Mouse (Mus musculus): ENCODE results near the gene Abcd1. TPM values are rescaled to one million over a fixed set of nuclear protein-coding genes. Genes with fewer than 3 reads are reported as not detected.

The Abcd1 gene
- polyA plus RNA-seq, 1 experiment from 2014 or later: 34.7 TPM

DNA sequence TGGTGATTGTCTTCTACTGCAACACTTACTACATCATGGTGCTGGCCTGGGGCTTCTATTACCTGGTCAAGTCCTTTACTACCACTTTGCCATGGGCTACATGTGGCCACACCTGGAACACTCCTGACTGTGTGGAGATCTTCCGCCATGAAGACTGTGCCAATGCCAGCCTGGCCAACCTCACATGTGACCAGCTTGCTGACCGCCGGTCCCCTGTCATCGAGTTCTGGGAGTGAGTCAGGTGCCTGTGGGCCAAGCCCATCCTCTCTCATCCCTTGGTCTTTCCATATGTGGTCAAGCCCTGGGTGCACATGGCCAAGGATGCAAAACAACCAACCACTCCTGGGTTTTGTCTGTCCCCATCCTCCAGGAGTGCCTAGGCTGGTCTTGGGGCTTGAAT is 39.7 kb upstream of the Abcd1 start:
- Histone ChIP-seq H3K27ac (ENCODE audit: low read length) (no peak overlapping the region), H3K9ac (replicated peaks; ENCODE audit: low read depth) (no peak overlapping the region), H3K4me3 (ENCODE audit: low read depth, low read length) (no peak overlapping the region), H3K27me3 (replicated peaks; ENCODE audit: insufficient read depth, low read length) (no peaks in the 10 kb centered on the region), H3K4me2 (replicated peaks; ENCODE audit: low read depth, low read length) (no peak overlapping the region), H3K4me1 (ENCODE audit: insufficient read depth, low read depth, low read length) (no peaks in the 10 kb centered on the region), H3K36me3 (ENCODE audit: insufficient read depth, low read length) (no peaks in the 10 kb centered on the region), H3K9me3 (ENCODE audit: low read length) (no peaks in the 10 kb centered on the region)
- ATAC-seq (no peak), DNase-seq (ENCODE audit: low spot score) (no peak)
- WGBS: 96% methylated on average over 4 of the region's 4 CpGs
- no peak for TF ChIP-seq CTCF (IDR thresholded peaks at IDR 0.05)
- TF ChIP-seq EP300 (IDR thresholded peaks at IDR 0.05): no peak

DNA sequence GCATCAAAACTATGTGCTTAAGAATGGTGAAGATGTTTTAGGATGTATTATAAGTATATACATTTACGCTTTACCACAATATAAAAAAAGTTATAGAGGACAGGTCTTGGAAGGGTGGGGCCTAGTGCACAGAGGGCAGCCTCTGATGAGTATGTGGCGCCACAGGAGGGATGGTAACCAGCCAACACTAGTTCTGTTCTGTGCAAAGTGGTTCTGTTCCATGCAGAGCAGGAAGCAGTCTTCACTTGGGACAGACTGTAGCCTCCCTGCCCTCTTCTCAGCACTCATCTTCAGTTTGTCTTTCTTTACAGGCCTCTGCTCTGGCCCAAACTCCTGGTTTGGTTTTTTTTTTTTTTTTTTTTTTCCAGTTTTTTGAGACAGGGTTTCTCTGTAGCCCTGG is 32.2 kb upstream of the Abcd1 start:
- Histone ChIP-seq H3K9ac (replicated peaks; ENCODE audit: low read depth) (no peak overlapping the region), H3K27ac (ENCODE audit: low read length) (no peak overlapping the region), H3K4me2 (replicated peaks; ENCODE audit: low read depth, low read length) (no peak overlapping the region), H3K4me3 (ENCODE audit: low read depth, low read length) (no peak overlapping the region), H3K36me3 (ENCODE audit: insufficient read depth, low read length) (no peaks in the 10 kb centered on the region), H3K9me3 (ENCODE audit: low read length) (no peaks in the 10 kb centered on the region), H3K4me1 (ENCODE audit: insufficient read depth, low read depth, low read length) (no peaks in the 10 kb centered on the region), H3K27me3 (replicated peaks; ENCODE audit: insufficient read depth, low read length) (no peaks in the 10 kb centered on the region)
- DNase-seq (ENCODE audit: low spot score) (no peak), ATAC-seq (no peak)
- 92% methylated on average over 2 of the region's 2 CpGs for WGBS
- no peak for TF ChIP-seq CTCF (IDR thresholded peaks at IDR 0.05)
- no peak for TF ChIP-seq EP300 (IDR thresholded peaks at IDR 0.05)

DNA sequence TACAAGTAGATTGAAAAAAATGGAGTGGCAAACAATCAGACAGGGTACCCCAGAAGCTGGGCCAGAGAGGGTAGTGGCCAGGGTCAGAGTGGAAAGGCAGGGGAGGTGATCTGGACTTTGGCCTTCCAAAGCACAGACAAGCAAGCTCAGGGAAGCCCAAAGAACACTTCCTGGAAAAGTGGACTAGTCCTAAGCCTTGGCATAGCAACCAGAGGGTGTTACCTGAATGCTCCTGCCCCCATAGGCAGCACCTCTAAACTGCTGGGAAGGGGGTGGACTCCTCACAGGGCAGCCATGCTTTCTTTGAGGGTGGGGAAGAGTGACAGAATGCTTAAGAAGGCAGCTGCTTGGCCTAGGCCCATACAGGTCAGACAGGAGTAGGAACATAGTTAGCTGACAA is 31.4 kb upstream of the Abcd1 start:
- no peak for ATAC-seq
- DNase-seq (ENCODE audit: low spot score): no peak

DNA sequence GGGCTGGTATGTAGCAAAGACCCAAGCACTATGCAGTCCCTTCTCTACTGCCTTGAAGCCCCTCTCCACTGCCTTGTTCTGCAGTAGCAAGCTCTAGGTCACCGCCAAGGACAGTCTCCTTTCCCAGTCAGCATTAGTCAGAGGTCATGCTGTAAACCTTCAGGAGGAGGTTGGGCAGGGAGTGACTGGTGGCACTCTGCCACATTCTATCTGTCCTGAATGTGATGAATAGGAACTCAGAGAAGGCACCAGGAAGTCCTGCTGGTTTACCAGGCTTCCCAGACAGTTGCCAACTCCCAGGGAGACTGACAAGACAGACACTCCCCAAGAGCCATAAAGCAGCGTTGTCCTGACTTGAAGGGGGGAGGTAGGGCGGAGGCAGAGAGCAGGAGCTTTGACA is 30.8 kb upstream of the Abcd1 start:
- no peaks in the 10 kb centered on the region for H3K9me3 ChIP-seq (ENCODE audit: low read length)
- 51% methylated on average over 2 of the region's 3 CpGs for WGBS
- no peaks in the 10 kb centered on the region for H3K27me3 ChIP-seq (replicated peaks; ENCODE audit: insufficient read depth, low read length)
- DNase-seq (ENCODE audit: low spot score) (no peak), ATAC-seq (no peak; the same call in 1 of the 2 replicates)
- H3K9ac ChIP-seq (replicated peaks; ENCODE audit: low read depth): no peak overlapping the region
- no peaks in the 10 kb centered on the region for H3K36me3 ChIP-seq (ENCODE audit: insufficient read depth, low read length)
- H3K27ac ChIP-seq (ENCODE audit: low read length): no peak overlapping the region
- H3K4me2 ChIP-seq (replicated peaks; ENCODE audit: low read depth, low read length): no peak overlapping the region
- H3K4me1 ChIP-seq (ENCODE audit: insufficient read depth, low read depth, low read length): no peaks in the 10 kb centered on the region
- H3K4me3 ChIP-seq (ENCODE audit: low read depth, low read length): no peak overlapping the region
- no peak for TF ChIP-seq EP300 (IDR thresholded peaks at IDR 0.05)
- no peak for TF ChIP-seq CTCF (IDR thresholded peaks at IDR 0.05)

More for the DNA sequence above, 31.4 kb upstream of the Abcd1 start:
- Histone ChIP-seq H3K4me1 (ENCODE audit: insufficient read depth, low read depth, low read length) (no peaks in the 10 kb centered on the region), H3K9me3 (ENCODE audit: low read length) (no peaks in the 10 kb centered on the region), H3K9ac (replicated peaks; ENCODE audit: low read depth) (no peak overlapping the region), H3K36me3 (ENCODE audit: insufficient read depth, low read length) (no peaks in the 10 kb centered on the region), H3K4me3 (ENCODE audit: low read depth, low read length) (no peak overlapping the region), H3K4me2 (replicated peaks; ENCODE audit: low read depth, low read length) (no peak overlapping the region), H3K27me3 (replicated peaks; ENCODE audit: insufficient read depth, low read length) (no peaks in the 10 kb centered on the region), H3K27ac (ENCODE audit: low read length) (no peak overlapping the region)
- TF ChIP-seq EP300 (IDR thresholded peaks at IDR 0.05): no peak
- TF ChIP-seq CTCF (IDR thresholded peaks at IDR 0.05): no peak

DNA sequence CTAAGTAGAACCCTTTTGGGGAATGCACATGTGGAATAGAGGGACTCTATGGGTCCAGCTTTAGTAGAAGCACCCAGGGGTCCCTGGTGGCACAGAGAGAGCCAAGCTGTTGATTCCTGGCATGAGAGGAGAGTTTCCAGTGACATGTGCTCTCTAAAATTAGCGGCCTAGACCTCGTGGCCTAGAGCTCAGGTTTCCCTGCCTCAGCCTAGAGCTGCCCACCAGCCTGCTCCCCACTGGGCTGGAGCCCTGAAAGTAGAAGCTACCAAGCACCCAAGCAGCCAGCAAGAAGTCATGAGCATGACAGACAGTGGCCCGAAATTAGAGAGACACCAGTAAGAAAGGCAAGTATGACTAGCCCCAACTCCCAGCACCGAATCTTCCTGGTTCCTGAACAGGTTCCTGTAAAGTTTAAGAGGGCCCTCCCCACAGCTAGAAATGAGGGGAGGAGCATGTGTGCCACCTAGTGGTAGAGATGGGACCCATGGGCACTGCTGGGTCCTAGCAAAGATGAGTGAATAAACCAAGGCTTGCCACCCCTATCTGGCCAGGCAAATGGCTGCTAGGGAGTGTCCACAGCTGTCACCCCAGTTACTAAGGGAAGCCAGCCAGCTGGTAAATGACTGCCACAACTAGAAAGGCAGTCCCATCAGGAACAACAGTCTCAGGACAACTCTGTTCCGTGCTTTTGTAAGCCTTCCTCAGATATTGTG is 25.3 kb upstream of the Abcd1 start:
- Histone ChIP-seq H3K36me3 (ENCODE audit: insufficient read depth, low read length) (no peaks in the 10 kb centered on the region), H3K9ac (replicated peaks; ENCODE audit: low read depth) (no peak overlapping the region), H3K4me3 (ENCODE audit: low read depth, low read length) (no peak overlapping the region), H3K27ac (ENCODE audit: low read length) (no peak overlapping the region), H3K9me3 (ENCODE audit: low read length) (no peaks in the 10 kb centered on the region), H3K4me1 (ENCODE audit: insufficient read depth, low read depth, low read length) (no peaks in the 10 kb centered on the region), H3K27me3 (replicated peaks; ENCODE audit: insufficient read depth, low read length) (no peaks in the 10 kb centered on the region), H3K4me2 (replicated peaks; ENCODE audit: low read depth, low read length) (no peak overlapping the region)
- TF ChIP-seq CTCF (IDR thresholded peaks at IDR 0.05): peak; percentile 78
- no peak for TF ChIP-seq EP300 (IDR thresholded peaks at IDR 0.05)
- DNase-seq (ENCODE audit: low spot score) (peak; percentile 69), ATAC-seq (peak; percentile 85)
- WGBS: 67% methylated on average over 5 of the region's 5 CpGs

DNA sequence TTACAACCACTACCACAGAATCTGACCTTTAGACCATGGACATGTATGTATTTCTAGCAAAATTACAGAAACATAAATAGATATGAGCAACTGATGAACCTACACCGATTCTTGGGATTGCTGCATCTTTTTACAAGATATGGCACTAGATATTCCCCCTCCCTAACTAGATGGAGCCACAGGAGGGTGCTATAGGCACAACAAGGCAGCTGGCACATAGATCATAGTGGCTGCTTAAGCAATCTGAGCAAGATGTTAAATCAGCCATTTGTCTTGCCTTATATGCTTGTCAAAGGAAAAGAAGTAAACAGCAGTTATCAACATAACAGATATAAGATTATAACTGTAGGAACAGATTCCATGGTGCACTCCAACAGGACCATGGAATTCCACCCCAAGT is 15.9 kb upstream of the Abcd1 start:
- 81% methylated on average over 1 of the region's 1 CpGs for WGBS
- peak; percentile 23 for DNase-seq (ENCODE audit: low spot score)
- TF ChIP-seq EP300 (IDR thresholded peaks at IDR 0.05): no peak
- TF ChIP-seq CTCF (IDR thresholded peaks at IDR 0.05): peak; percentile 61
- no peaks in the 10 kb centered on the region for H3K27me3 ChIP-seq (replicated peaks; ENCODE audit: insufficient read depth, low read length)
- no peaks in the 10 kb centered on the region for H3K4me1 ChIP-seq (ENCODE audit: insufficient read depth, low read depth, low read length)
- ATAC-seq: no peak
- H3K9ac ChIP-seq (replicated peaks; ENCODE audit: low read depth): no peak overlapping the region
- no peaks in the 10 kb centered on the region for H3K36me3 ChIP-seq (ENCODE audit: insufficient read depth, low read length)
- H3K4me2 ChIP-seq (replicated peaks; ENCODE audit: low read depth, low read length): no peak overlapping the region
- no peak overlapping the region for H3K27ac ChIP-seq (ENCODE audit: low read length)
- no peak overlapping the region for H3K4me3 ChIP-seq (ENCODE audit: low read depth, low read length)
- H3K9me3 ChIP-seq (ENCODE audit: low read length): no peaks in the 10 kb centered on the region

Measured in lung, postnatal 0 days (tissue).